Comparison of ENCODE assay signal across 8 mouse cellular contexts in the genomic region with DNA sequence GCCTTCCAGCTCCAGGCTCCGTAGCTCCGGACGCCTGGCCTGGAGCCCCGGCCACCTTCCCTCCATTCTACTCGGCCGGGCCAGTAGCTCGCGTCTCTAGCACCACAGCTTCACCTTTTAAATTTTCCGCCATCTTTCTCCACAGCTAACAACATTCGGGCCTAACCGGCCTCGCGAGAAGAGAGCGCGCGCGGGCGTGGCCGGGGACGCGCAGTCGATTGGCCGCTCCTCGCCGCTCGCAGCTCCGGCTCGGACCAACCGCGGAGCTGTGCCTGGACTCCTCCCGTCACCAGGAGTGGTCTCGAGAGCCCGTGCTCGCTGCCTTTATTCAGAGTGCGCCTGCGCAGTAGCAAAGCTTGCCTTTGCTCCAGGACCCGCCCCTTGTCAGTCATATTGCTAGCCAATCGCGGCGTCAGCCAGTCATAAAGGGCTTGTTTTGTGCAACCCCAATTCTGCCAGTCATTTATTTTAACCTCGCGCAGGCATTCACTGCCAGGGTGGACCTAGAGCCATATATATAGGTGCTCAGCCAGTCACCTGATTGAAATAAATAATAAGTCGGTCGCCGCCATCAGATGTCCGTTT. TPM values are rescaled to one million over a fixed set of nuclear protein-coding genes. Genes with fewer than 3 reads are reported as not detected.
DNase-seq lines count a peak whose midpoint lies in the region; ATAC-seq lines count a peak whose summit lies in the region.

TSS of gene Suv39h1 (minus strand) at position 331 of the 585 bp plus-strand sequence.

- H3K9me3 ChIP-seq in lung, embryonic 16.5 days (ENCODE audit: control insufficient read depth, low read length): no peaks in the 10 kb centered on the region

- ATAC-seq in hematopoietic stem cell, adult 5-6 weeks (replicated peaks in 1 of 2; ENCODE audit: insufficient read depth in 1 of 2, low FRiP score in 2 of 2, low TSS enrichment in 1 of 2, low read depth in 1 of 2, poor library complexity in 2 of 2, severe bottlenecking in 2 of 2): peak; percentile 96 to 98
- ATAC-seq in lung, embryonic 16.5 days (ENCODE audit: low read depth): peak; percentile 99

- peak within 1 kb of the TSS; percentile 52 for H3K4me2 ChIP-seq in lung, embryonic 16.5 days (ENCODE audit: low read depth, low read length)

- no peaks in the 10 kb centered on the region for H3K27me3 ChIP-seq in lung, embryonic 16.5 days (ENCODE audit: control insufficient read depth, insufficient read depth, low read depth, low read length)

- peak within 1 kb of the TSS; percentile 93 for H3K27ac ChIP-seq in lung, embryonic 16.5 days (ENCODE audit: low read length)

- H3K36me3 ChIP-seq in lung, embryonic 16.5 days (ENCODE audit: control insufficient read depth, insufficient read depth, low read length): peaks cover 11% of the 10 kb centered on the region; the same call in 1 of the 2 replicates

- H3K4me3 ChIP-seq in lung, embryonic 16.5 days (ENCODE audit: low read length): peak within 1 kb of the TSS; percentile 66

- 0 out of 2 replicates have a peak, but pooled peaks cover 4% of the 10 kb centered on the region for H3K4me1 ChIP-seq in lung, embryonic 16.5 days (replicated peaks; ENCODE audit: control insufficient read depth, insufficient read depth, low read length)

- peak within 1 kb of the TSS; percentile 80 for H3K9ac ChIP-seq in lung, embryonic 16.5 days (ENCODE audit: low read length)

- 20% methylated on average over 34 of the region's 46 CpGs for WGBS in lung, embryonic 16.5 days

- peak; percentile 97 for DNase-seq in MEL-GATA-1-ER (ENCODE audit: extremely low read depth, low read depth)
- peak; percentile 86 for DNase-seq in cerebellum, adult 8-10 months
- peak; percentile 94 for DNase-seq in forelimb bud, embryonic 11.5 days (ENCODE audit: low read depth, low spot score)
- peak; percentile 79 for DNase-seq in layer of hippocampus, adult 9-10 months (ENCODE audit: low spot score)
- DNase-seq in ovary, postnatal 10 days (ENCODE audit: low spot score): peak; percentile 50
- peak; percentile 85 to 94 for DNase-seq in thymus, postnatal 10 days (ENCODE audit: low spot score in 2 of 2)

RNA-seq across cellular contexts. Expression of gene Suv39h1, which starts in this region (rescaled TPM):
- 51.2 and 65.4 TPM in 2 replicates for total RNA-seq in hematopoietic stem cell, adult 5-6 weeks (2017)
- 56.0 and 63.6 TPM in 2 replicates for polyA plus RNA-seq in lung, embryonic 16.5 days (2015; fragmentation: Nextera tagmentation; extraction: Ambion mirVana)

Comparison
In these comparisons a context has a peak if more than half of its experiments do, and no peak if none do; other contexts are left out.
1. Peak in every context shown above with its lines: DNase-seq, ATAC-seq, H3K4me3 ChIP-seq and H3K27ac ChIP-seq.